Mouse (Mus musculus) heart, postnatal 0 days (tissue): ENCODE measurements around the gene Pbx2.

Source experiments
- CTCF ChIP-seq: IDR thresholded peaks from 2 replicates; pipeline ENCODE4 v1.5.1; 2016; ENCODE audit warnings: antibody characterized with exemption, control low read depth, low read depth
- EP300 ChIP-seq: IDR thresholded peaks from 2 replicates; pipeline ENCODE4 v1.6.1; 2016; ENCODE audit warnings: antibody characterized with exemption, low read depth

GRCm38 (mm10) chr17:34596098-34596497, 5.0 kb downstream of the Pbx2 start:
- TF ChIP-seq EP300 = no peak
- no peak for TF ChIP-seq CTCF
